Mouse (Mus musculus) cerebellum, adult 18-20 months (tissue): ENCODE measurements at regions not wholly inside any gene's neighbourhood (a gene's known extent, or its start where the extent isn't known, plus 50 kb on each side); places are given as distances from the start of the nearest gene placed in this dataset.
A peak's percentile ranks its signal among the peaks of the same experiment; 100 is the strongest.

Experiments used
- DNase-seq, 2 experiments: peaks; one replicate each; pipeline ENCODE4 v3.0.0; 2021

- no peak for DNase-seq
Observed at GRCm38 (mm10) chr12:12882931-12883553, 58.7 kb downstream of the Mycn start.

- DNase-seq = peak in 1 of 2 experiments; percentile 3
Observed at GRCm38 (mm10) chr12:12878031-12878430, 63.7 kb downstream of the Mycn start.

GRCm38 (mm10) chr12:12877539-12877938, 64.2 kb downstream of the Mycn start:
- DNase-seq = peak; percentile 66 to 75

GRCm38 (mm10) chr12:12875976-12876745, 65.6 kb downstream of the Mycn start:
- DNase-seq = no peak

GRCm38 (mm10) chr12:12873551-12873950, 68.2 kb downstream of the Mycn start:
- peak; percentile 13 to 20 for DNase-seq

- DNase-seq = no peak
Observed at GRCm38 (mm10) chr12:12872974-12873373, 68.7 kb downstream of the Mycn start.

- DNase-seq = peak in 1 of 2 experiments; percentile 12
Observed at GRCm38 (mm10) chr12:12871272-12871671, 70.4 kb downstream of the Mycn start.

GRCm38 (mm10) chr12:12866590-12866989, 75.1 kb downstream of the Mycn start:
- no peak for DNase-seq

- DNase-seq = no peak
Observed at GRCm38 (mm10) chr12:12850681-12851080, 91.0 kb downstream of the Mycn start.

- no peak for DNase-seq
Observed at GRCm38 (mm10) chr12:12846716-12847115, 95.0 kb downstream of the Mycn start.

- DNase-seq = no peak
Observed at GRCm38 (mm10) chr12:12842247-12842957, 99.3 kb downstream of the Mycn start.

- no peak for DNase-seq
Observed at GRCm38 (mm10) chr12:12841385-12842238, 100.1 kb downstream of the Mycn start.

- DNase-seq = no peak
Observed at GRCm38 (mm10) chr12:12840661-12841384, 100.9 kb downstream of the Mycn start.

- no peak for DNase-seq
Observed at GRCm38 (mm10) chr12:12837775-12838174, 103.9 kb downstream of the Mycn start.

- DNase-seq = no peak
Observed at GRCm38 (mm10) chr12:12827821-12828641, 113.7 kb downstream of the Mycn start.

GRCm38 (mm10) chr12:12827379-12827778, 114.3 kb downstream of the Mycn start:
- no peak for DNase-seq

GRCm38 (mm10) chr12:12826431-12826830, 115.3 kb downstream of the Mycn start:
- DNase-seq = no peak

- DNase-seq = peak; percentile 19 to 22
Observed at GRCm38 (mm10) chr12:12825842-12826241, 115.9 kb downstream of the Mycn start.

- DNase-seq = no peak
Observed at GRCm38 (mm10) chr12:12821473-12821872, 120.2 kb downstream of the Mycn start.

- no peak for DNase-seq
Observed at GRCm38 (mm10) chr12:12820668-12821351, 120.9 kb downstream of the Mycn start.

GRCm38 (mm10) chr12:12819746-12820145, 122.0 kb downstream of the Mycn start:
- DNase-seq = no peak
